Mouse (Mus musculus) regulatory T cell (primary cell): ENCODE measurements around the gene Egflam.

Experiments used
- in situ Hi-C: fragments of 300-600 bp; cut with MboI, MseI; formaldehyde crosslinking; loops from one replicate; pipeline ENCODE4 v1.15.1; 2025; ENCODE audit warnings: high pct_unique_total_duplicates

Egflam gene

DNA sequence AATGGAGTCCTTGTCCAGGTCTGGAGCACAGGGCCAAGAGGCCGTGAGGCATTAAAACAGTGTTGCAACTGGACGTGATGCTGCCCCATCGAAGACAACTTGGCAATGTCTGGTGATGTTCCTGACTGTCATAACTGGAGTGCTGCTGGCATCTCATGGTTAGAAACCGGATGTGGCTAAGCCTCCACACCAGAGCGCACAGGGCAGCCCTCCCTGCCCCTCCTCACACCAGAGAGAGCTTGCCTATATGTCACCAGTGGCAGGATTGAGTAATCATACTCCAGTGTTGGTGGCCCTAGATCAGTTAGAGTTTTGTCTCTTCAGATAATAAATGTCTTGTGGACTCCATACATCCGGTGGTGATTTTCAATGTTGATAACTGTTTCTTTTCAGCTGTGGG is 210.5 kb downstream of the Egflam start:
- in situ Hi-C loops, result no loop called here

- in situ Hi-C loops, result no loop called here
These were observed 217.6 kb downstream of the Egflam start for GRCm38 (mm10) chr15:7180576-7180975.

DNA sequence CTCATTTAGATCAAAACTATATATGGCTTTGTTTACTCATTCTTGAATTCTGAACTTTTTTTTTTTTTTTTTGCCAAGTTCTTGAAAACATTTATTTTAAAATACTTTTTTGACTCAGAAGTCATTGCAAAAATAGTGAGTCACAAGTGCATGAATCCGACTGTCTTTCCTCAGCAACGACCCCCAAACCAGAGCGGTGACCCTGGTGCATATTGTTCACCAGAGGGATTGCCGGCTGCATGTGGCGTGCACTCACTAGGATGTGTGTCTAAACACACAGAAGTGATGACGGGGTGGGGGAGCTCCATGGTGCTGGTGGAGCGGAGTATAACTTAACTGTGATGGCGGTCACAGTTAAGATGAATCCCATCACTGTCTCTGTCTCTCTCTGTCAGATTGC is 224.4 kb downstream of the Egflam start:
- in situ Hi-C loops, result no loop called here

GRCm38 (mm10) chr15:7173346-7173745 is 224.8 kb downstream of the Egflam start:
- in situ Hi-C loops, result no loop called here

DNA sequence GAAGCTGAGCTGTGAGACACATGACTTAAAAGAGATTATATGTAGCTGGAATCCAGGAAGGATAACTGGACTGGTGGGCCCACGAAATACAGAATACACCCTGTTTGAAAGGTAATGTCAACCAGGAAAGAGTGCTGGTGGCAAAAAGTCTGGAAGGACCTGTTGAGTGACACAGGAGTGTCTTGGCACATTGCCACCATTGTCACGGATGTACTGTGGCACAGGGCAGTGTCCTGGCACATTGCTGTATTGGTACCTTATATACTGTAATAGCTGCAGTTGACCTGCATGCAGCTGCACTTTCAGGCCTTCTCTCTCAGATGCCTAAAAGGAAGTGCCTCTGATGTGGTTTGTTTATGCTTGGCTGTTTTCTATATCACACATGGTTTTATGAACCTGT is 225.3 kb downstream of the Egflam start:
- in situ Hi-C loops, result no loop called here

DNA sequence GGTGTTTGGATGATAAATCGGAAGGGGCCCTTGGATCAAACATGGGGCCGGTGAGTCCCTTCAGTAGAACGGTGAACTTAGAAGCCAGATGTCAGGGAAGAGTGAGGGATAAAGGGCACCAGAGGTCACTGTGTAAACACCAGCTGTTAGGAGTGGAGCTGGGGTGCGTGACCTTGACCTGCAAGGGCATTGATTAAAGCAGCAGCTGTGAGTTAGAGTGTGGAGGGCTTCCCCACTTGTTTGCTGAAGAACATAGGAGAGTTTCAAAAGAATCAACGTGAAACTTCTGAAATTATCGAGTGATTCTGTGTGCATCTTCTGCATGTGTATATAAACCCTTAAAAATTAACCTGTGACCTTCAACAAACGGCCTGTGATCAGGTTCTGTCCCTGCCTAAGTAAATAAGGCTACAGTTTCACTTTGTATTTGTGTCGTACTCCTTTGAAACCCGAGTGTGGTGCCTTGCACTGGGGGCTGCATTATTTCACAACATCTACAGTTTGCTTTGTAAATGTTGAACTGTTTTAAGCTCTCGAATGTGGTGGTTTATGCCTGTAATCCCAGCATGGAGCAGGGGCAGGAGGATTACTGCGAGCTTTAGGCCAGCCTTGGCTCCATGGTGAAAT is 230.2 kb downstream of the Egflam start:
- in situ Hi-C loops, result no loop called here

DNA sequence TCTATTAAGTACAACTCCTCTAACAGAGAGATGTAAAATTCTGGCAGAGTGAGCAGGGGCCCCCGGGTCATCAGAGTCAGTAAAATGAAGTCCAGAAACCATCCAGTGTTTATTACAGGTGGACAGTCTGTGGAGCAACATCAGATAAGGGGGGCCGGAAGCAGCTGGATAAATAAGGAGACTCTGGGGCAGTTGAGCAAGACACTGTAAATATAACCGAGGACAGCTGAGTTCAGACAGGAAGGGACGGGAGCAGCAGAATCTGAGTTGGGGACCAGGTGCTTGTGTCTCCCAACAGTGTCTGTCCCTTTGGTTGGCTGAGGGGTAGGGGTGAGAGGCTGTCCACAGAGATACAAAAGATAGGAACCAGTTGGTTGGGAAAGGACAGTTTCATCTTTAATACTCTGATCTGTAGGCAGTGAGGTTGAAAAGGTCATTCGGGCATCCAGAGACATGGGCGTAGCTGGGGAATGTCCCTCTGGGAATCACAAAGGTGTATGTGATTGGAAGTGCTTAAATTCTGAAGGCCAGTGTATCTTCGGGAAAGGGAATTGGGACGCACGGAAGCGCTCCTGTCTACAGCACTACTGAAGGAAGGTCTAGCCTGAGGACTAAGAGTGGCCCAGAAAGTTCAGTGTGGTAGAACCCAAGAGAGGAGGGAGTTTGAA is 230.8 kb downstream of the Egflam start:
- in situ Hi-C loops, result no loop called here

DNA sequence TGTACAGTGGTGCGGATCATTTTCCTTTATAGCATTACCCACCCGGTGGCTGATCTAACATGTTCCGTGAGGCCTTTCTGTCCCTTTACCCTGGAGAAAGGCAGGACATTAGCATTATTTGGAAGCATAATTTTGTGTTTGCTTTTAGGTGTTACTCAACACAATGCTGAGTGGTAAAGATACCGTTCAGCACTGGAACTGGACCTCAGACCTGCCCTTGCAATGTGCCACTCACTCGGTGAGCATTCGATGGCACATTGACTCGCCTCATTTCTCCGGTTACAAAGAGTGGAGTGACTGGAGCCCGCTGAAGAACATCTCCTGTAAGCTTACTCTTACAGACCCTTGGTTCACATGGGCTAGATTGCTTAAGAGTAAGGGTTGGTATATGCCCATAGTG is 231.5 kb downstream of the Egflam start:
- in situ Hi-C loops, result no loop called here

DNA sequence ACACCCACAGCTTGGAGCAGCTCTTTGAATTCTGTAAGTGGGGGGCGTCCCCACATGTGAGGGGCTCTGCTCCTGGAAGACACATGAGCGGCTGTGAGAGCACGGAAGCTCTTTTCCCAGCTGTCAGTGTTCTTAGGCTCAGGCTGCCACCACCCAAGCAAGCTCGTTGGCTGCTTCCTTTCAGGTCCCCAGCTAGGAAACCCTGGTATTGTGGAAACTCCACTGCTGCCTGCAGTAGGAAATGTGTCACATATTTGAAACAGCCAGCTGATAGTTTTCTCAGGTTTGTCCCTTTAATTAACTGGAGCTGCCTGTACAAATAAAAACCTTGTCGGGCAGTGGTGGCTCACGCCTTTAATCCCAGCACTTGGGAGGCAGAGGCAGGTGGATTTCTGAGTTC is 234.3 kb downstream of the Egflam start:
- in situ Hi-C loops, result no loop called here

DNA sequence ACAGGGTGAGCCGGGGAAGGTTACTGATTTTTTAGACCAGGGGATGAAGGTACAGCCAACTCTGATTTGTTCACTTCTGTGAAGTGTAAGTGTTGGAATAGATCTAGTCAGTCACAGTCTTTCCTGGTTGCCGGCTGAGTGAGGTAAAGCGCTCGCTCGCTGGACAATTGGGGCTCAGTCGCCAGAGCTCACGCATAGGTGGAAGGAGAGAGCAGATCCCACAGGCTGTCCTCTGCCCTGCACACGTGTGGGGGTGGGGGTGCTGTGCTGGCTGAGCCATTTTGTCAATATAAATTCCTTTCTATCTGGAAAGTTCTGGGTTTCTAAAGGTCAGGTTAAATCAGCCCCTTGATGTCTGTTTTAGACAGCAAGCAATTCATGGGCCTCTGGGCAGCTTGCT is 237.9 kb downstream of the Egflam start:
- in situ Hi-C loops, result no loop called here

- in situ Hi-C loops, result no loop called here
These were observed 238.3 kb downstream of the Egflam start for GRCm38 (mm10) chr15:7159869-7160268.

DNA sequence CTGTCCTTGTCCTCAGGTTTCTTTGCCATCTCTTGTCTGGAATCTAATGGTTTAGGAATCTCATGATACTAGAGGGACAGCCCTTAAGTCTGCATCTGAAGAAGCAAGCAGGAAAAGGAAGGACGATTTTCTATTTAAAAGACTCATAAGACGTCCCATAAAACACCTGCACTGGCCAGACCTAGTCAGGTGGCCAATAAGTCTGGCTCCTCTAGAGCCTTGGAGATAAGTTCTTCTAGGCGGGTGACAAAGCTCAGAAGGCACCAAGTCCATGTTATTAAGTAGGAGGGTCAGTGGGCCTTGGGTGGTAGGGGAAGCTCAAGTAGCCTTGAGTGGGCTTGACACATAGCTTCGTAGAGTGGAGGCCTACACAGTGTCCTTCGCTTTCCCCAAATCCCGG is 240.5 kb downstream of the Egflam start:
- in situ Hi-C loops, result no loop called here
